Mouse (Mus musculus) gastrocnemius, postnatal 4 days (tissue): ENCODE data around the gene Wdr20. TPM values are rescaled to one million over a fixed set of nuclear protein-coding genes. Genes with fewer than 3 reads are reported as not detected.

Experiments
- DNase-seq, 2 experiments: peaks; one replicate each; pipeline ENCODE4 v3.0.0; 2021 to 2022; ENCODE audit warnings: low spot score in 2 of 2, mixed read lengths in 2 of 2
- total RNA-seq, 2 experiments: library from RNA; stranded (reverse); gene quantifications; 2 replicates each; pipeline ENCODE4 v1.2.3; 2021

The Wdr20 gene
- total RNA-seq, 2 experiments from 2014 or later, result 24.6 to 34.2 TPM

GRCm38 (mm10) chr12:110850010-110850928 lies 112.5 kb downstream of the Wdr20 start, which contains the start of gene Zfp839:
TSS of gene Zfp839 (plus strand) at chr12:110850253.
- peak; percentile 75 to 85 for DNase-seq

DNA sequence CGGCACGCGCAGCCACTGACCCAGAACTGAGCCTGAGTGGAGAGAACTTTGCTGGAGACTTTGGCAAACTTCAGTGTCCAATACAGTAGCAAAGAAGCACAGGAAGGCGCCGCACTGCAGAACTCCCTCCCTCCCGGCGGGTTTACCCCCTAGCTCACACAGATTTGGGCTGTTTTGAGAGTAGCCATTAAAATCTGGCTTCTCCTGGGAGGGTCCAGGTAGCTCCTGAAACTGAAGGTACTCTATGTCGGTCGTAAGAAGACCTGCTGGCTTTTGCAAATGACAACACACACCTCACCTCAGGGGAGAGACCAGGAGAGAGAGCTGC lies 113.1 kb downstream of the Wdr20 start:
- DNase-seq, result no peak

GRCm38 (mm10) chr12:110851414-110851813 lies 113.7 kb downstream of the Wdr20 start:
- DNase-seq, result no peak

GRCm38 (mm10) chr12:110851923-110852322 lies 114.2 kb downstream of the Wdr20 start:
- DNase-seq, result no peak

Other genes with a start within 250 kb of the Wdr20 start
- 100 to 1,000 TPM; 102 to 121 TPM for gene Dync1h1, start 136.5 kb upstream of the Wdr20 start, total RNA-seq
- not detected for gene 1700001K19Rik, start 55.3 kb upstream of the Wdr20 start, total RNA-seq
- gene Hsp90aa1, start 35.2 kb upstream of the Wdr20 start, total RNA-seq, result 100 to 1,000 TPM; 127 to 147 TPM
- gene Mok, start 103.0 kb downstream of the Wdr20 start, total RNA-seq, result under 1 TPM; 0.34 to 0.91 TPM
- gene Zfp839, start 112.3 kb downstream of the Wdr20 start, total RNA-seq, result 1 to 10 TPM; 7.4 to 8.0 TPM
- gene Cinp, start 151.2 kb downstream of the Wdr20 start, total RNA-seq, result 10 to 100 TPM; 40.5 to 41.9 TPM
- 1 to 10 TPM; 4.8 to 5.4 TPM for gene Tecpr2, start 151.3 kb downstream of the Wdr20 start, total RNA-seq
- 10 to 100 TPM; 12.9 to 17.5 TPM for gene Ankrd9, start 241.1 kb downstream of the Wdr20 start, total RNA-seq